Mouse (Mus musculus) spleen, adult 2 months (tissue): ENCODE data around the gene Fam19a3.
A peak's percentile ranks its signal among the peaks of the same experiment; 100 is the strongest.

Experiments
- CTCF ChIP-seq: fragments of 200-500 bp; IDR thresholded peaks from 2 replicates; pipeline ENCODE4 v1.5.1; 2011; ENCODE audit warnings: mild to moderate bottlenecking, inconsistent platforms; ENCODE audit not compliant: insufficient read depth, insufficient read length, insufficient replicate concordance; ENCODE audit errors: extremely low read depth
- POLR2A ChIP-seq: fragments of 200-500 bp; IDR thresholded peaks from 2 replicates; pipeline ENCODE4 v1.6.1; 2011; ENCODE audit warnings: low read depth, low read length, inconsistent platforms

DNA sequence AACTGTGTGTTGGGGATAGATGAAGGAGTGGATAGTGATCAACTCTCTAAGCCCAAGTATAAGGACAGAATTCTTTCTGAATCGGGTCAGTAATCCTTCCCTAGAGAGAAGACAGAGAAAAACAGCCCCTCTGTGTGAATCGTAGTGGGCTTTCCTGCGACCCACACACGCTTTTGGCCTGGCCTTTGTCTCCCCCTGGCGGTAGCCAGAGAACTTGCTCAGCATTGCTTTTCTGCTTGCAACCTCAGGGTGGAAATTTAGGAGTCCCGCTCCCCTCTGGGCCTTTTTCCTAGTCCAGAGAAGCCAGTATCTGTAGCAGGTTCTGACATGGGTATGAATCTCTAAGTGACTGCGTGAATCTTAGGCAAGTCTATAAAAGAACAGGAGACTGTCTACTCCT, 1.7 kb downstream of the Fam19a3 start:
- TF ChIP-seq CTCF (peak; percentile 90), POLR2A (no peak)
